Mouse (Mus musculus): ENCODE results near the gene Hbb-y. TPM values are rescaled to one million over a fixed set of nuclear protein-coding genes. Genes with fewer than 3 reads are reported as not detected.
A peak's percentile ranks its signal among the peaks of the same experiment; 100 is the strongest.
"Not testable (repeated sequence)": the region's sequence is repeated elsewhere in the genome, so short reads cannot be mapped to it uniquely, and the experiment has no call there.

Hbb-y gene
- not detected for total RNA-seq (2021)
- long read RNA-seq, experiment 1: 0 reads
- long read RNA-seq, experiment 2: 0 reads

DNA sequence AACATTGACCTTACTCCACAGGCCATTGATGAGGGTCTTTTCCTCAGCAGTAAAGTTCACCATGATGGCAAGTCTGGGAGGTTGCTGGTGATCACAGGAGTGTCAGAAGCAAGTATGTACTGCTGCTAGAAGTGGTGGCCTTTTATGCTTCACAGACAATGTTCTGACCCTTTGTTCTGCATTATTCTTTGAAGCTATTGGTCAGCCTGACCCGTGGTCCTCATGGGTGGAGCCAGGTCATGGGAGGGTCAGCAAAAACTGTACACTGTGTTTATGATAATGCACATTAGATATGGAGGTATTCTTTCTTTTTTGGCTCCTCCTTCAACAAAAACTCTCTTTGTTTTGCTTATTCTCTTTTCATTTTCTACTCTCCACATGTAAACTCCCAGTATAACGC, at the start of gene Hbb-y:
Gene Hbb-y, minus strand, starts transcription at position 127 of the 400 bp plus-strand sequence.
- DNase-seq (ENCODE audit: low spot score in 2 of 2): no peak

DNA sequence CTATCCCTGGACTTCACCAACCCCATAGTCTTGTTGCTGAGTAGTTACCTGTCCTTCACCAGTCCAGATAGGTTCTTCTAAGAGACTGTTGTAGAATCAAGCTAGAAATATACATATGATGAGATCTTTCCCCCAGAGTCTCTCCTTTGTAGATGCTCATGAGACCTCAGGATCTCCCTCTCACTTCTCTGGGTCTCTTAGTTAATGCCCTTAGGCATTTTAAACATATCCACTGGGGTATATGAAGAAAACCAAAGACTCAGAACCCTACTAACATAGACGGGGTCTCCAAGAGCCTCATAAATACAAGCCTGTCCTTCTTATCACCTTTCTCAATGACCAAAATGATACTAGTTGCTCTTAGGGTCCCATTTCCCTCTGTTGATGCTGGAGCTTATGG, 41.4 kb upstream of the Hbb-y start, which contains the start of gene Olfr64:
Gene Olfr64, minus strand, starts transcription at position 101 of the 400 bp plus-strand sequence.
- DNase-seq (ENCODE audit: low spot score in 2 of 2): no peak

DNA sequence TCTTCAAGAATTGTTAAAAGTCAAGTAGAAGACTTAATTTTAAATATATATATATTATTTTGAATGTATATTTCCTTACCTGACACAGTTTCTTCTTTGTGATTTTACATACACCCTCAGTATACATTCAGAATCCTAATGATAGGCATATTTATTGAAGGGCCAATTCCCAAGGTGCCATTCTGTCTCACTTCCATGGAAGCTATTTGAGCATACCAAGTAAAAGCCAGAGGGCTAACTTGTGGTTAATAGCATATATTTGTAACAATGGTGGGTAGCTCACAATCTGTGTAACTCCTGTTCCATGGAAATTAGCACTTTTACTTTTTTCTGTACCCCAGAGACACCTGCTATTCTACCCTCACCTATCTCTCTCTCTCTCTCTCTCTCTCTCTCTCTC, 33.1 kb upstream of the Hbb-y start, which contains the start of gene Olfr66:
Gene Olfr66, minus strand, starts transcription at position 101 of the 400 bp plus-strand sequence.
- DNase-seq (ENCODE audit: low spot score in 2 of 2): no peak

DNA sequence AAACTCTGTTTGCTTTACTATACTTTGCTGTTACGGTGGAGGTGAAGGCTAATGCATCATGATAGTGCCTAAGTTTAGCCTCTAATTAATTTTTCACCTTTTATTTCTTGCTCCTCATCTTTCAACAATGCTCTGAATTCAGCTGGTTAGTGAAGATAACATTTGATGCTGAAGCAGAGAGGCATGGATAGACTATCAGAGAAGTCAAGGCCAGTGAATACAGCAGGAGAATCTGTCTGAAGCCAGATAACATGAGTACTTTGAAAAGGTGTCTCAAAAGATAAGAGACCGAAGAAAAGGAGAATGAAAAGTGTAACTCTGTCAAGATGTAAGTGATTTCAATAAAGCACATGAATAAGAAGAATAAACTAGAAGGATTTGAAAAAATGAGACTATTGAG, 24.1 kb upstream of the Hbb-y start:
- no peak for DNase-seq (ENCODE audit: low spot score in 2 of 2)

- DNase-seq (ENCODE audit: low spot score in 2 of 2): no peak
Observed at GRCm38 (mm10) chr7:103874451-103874850, 21.4 kb upstream of the Hbb-y start.

GRCm38 (mm10) chr7:103873064-103873463, 20.0 kb upstream of the Hbb-y start:
- DNase-seq (ENCODE audit: low spot score in 2 of 2): no peak

- DNase-seq (ENCODE audit: low spot score in 2 of 2): no peak
Observed at GRCm38 (mm10) chr7:103870667-103871066, 17.7 kb upstream of the Hbb-y start.

GRCm38 (mm10) chr7:103865716-103866115, 12.7 kb upstream of the Hbb-y start:
- DNase-seq (ENCODE audit: low spot score in 2 of 2): no peak

DNA sequence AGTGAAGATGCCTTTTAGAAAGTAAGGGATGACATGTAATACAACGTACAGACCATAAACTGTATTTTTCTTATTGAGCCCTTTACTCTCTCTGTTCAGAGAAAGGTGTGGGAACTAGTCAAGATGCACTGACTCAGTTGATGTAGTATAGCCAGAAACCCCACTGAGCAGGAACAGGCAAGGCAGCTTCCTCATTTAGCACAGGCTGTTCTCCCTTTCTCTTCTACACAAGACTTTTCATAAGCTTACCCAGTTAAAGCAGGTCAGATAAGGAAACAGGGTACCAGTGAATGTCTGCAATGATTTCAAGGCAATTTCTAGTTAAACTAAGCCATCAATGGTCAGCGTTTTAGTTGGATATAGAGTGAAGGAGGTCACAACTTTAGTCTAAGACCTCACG, 8.5 kb upstream of the Hbb-y start:
- DNase-seq (ENCODE audit: low spot score in 2 of 2): no peak

- peak; percentile 23 to 31 for DNase-seq (ENCODE audit: low spot score in 2 of 2)
Observed at GRCm38 (mm10) chr7:103860855-103861254, 7.8 kb upstream of the Hbb-y start.

DNA sequence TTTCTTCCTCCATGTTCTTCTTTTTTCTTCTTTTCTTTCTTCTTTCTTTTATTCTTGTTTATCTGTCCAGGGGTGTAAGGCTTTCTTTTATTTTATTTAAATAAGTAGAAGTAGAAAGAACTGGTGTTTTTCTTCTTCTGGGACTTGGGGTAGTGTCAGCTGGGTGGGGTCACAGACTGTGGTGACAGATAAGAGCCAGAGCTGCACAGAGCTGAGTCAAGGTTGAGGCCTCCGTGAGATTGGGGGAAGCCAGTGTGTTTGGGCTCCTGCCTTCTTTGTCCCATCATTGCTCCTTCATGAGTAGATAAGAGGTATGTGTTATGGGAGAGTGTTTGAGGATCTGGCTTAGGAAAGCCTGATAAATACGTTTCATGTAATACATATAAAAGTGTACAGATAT, 6.1 kb upstream of the Hbb-y start:
- no peak for DNase-seq (ENCODE audit: low spot score in 2 of 2)

DNA sequence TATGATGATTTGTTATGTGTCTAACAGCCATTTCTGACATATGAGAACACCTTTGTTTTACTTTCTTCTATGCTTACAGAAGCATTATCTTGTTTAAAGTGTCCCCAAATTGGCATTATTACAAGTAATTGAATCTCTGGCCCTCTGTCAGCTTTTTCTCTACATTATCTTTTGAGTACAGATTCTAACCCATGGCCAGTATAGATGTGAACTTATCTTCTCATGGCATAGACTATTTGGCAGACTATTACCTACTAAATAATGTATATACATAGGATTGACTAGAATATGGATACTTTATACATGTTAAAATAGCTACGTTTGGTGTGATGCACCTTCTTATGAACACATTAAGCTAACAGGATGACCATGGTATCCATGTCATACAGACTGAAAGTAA, 1.7 kb upstream of the Hbb-y start:
- no peak for DNase-seq (ENCODE audit: low spot score in 2 of 2)

- no peak for DNase-seq (ENCODE audit: low spot score in 2 of 2)
Observed at GRCm38 (mm10) chr7:103844525-103845325, 8.3 kb downstream of the Hbb-y start.

GRCm38 (mm10) chr7:103843034-103843433, 10.0 kb downstream of the Hbb-y start, which contains the start of gene Hbb-bh1:
Gene Hbb-bh1, minus strand, starts transcription at chr7:103843164.
- DNase-seq (ENCODE audit: low spot score in 2 of 2): no peak

GRCm38 (mm10) chr7:103840268-103840667, 12.7 kb downstream of the Hbb-y start, which contains the start of gene Hbb-bh2:
Gene Hbb-bh2, minus strand, starts transcription at chr7:103840520.
- no peak for DNase-seq (ENCODE audit: low spot score in 2 of 2)

DNA sequence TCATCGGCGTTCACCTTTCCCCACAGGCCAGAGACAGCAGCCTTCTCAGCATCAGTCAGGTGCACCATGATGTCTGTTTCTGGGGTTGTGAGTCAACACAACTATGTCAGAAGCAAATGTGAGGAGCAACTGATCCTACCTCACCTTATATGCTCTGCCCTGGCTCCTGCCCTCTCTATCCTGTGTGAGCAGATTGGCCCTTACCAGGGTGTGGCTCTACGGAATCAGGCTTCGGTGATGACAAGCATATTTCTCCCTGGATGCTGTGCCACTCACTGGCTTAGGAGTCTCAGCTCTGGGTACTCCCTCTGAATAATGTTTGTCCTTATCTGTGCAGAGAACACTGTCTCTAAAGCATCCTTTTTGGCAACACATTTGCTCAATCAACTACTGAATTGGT, 25.2 kb downstream of the Hbb-y start, which contains the start of gene Hbb-bs:
Gene Hbb-bs, minus strand, starts transcription at position 289 of the 400 bp plus-strand sequence.
- DNase-seq (ENCODE audit: low spot score in 2 of 2): no peak

GRCm38 (mm10) chr7:103827139-103827538, 25.9 kb downstream of the Hbb-y start:
- DNase-seq (ENCODE audit: low spot score in 2 of 2): not testable (repeated sequence)

GRCm38 (mm10) chr7:103826255-103826887, 26.6 kb downstream of the Hbb-y start:
- DNase-seq (ENCODE audit: low spot score in 2 of 2): no peak

GRCm38 (mm10) chr7:103825536-103826254, 27.3 kb downstream of the Hbb-y start:
- DNase-seq (ENCODE audit: low spot score in 2 of 2): no peak

- no peak for DNase-seq (ENCODE audit: low spot score in 2 of 2)
Observed at GRCm38 (mm10) chr7:103824597-103824996, 28.4 kb downstream of the Hbb-y start.

GRCm38 (mm10) chr7:103815085-103815484, 37.9 kb downstream of the Hbb-y start:
- DNase-seq (ENCODE audit: low spot score in 2 of 2): not testable (repeated sequence)
